Mouse (Mus musculus) layer of hippocampus, adult 18-20 months (tissue): ENCODE measurements around the gene Bicdl2. TPM values are rescaled to one million over a fixed set of nuclear protein-coding genes. Genes with fewer than 3 reads are reported as not detected.
A peak's percentile ranks its signal among the peaks of the same experiment; 100 is the strongest.

ENCODE experiments used
- DNase-seq, 2 experiments: peaks; one replicate each; pipeline ENCODE4 v3.0.0; 2022; ENCODE audit warnings: low spot score in 2 of 2
- total RNA-seq, 2 experiments: library from RNA; stranded (reverse); gene quantifications; 2 replicates each; pipeline ENCODE4 v1.2.3; 2021

Bicdl2 gene
- total RNA-seq, 2 experiments from 2014 or later: not detected

DNA sequence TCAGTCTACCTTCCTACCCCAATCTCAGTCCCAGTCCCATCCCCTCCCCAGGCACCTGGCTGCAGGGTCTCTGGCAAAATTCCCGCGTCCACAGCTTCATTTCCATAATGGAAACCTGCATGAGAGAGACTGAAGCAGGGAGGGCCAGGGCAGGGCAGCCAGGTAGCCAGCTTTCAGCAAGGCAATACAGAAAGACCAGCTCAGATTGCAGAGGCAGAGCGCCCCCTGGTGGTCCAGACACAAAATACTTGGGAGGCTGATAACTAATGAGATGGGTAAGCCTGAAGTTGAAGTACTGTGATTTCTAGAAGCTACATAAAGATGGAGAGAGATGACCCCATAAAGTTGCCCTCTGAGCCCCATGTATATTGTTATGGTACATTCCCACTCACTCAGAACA is 45.9 kb downstream of the Bicdl2 start:
- DNase-seq: peak; percentile 40 to 75

DNA sequence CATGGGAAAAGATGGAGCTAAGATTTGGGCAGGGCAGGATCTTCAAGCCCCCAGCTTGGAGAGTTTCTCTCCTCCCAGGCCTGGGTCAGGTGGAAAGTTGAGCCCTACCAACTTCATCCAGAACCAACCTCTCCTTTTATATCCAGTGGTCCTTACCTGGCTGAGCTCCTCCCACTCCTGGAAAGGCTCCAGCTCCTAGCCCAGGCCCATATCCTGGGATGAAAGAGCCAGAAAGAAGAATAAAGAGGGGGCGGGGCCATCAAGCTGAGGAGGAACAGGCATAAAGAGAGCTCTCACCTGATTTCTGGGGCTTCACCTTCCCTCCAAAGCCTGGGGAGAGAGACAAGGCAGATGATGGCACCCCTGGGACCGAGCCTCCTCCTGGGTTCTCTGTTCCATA is 56.7 kb downstream of the Bicdl2 start:
- DNase-seq: no peak

Other genes with a start within 250 kb of the Bicdl2 start
- gene Vmn2r117, start 180.8 kb upstream of the Bicdl2 start, total RNA-seq: not detected
- 1 to 10 TPM; 7.9 to 8.0 TPM for gene Zfp213, start 96.3 kb upstream of the Bicdl2 start, total RNA-seq
- gene Zfp13, start 61.0 kb upstream of the Bicdl2 start, total RNA-seq: 10 to 100 TPM; 28.0 to 29.6 TPM
- not detected for gene Zscan10, start 59.6 kb upstream of the Bicdl2 start, total RNA-seq
- under 1 TPM in 1 of 2 experiments, not detected in 1; 0.10 TPM for gene Mmp25, start 15.2 kb upstream of the Bicdl2 start, total RNA-seq
- gene Hcfc1r1, start 13.1 kb downstream of the Bicdl2 start, total RNA-seq: 100 to 1,000 TPM; 117 to 122 TPM
- gene Thoc6, start 13.4 kb downstream of the Bicdl2 start, total RNA-seq: 10 to 100 TPM in 1 of 2 experiments, 1 to 10 TPM in 1; 8.8 to 10.0 TPM
- gene Tnfrsf12a, start 17.0 kb downstream of the Bicdl2 start, total RNA-seq: 1 to 10 TPM; 6.4 to 7.0 TPM
- not detected for gene Cldn6, start 18.7 kb downstream of the Bicdl2 start, total RNA-seq
- not detected for gene Cldn9, start 23.5 kb downstream of the Bicdl2 start, total RNA-seq
- under 1 TPM in 1 of 2 experiments, not detected in 1; 0.33 TPM for gene 1520401A03Rik, start 62.3 kb downstream of the Bicdl2 start, total RNA-seq
- 1 to 10 TPM; 3.4 to 3.8 TPM for gene Pkmyt1, start 65.8 kb downstream of the Bicdl2 start, total RNA-seq
- gene Paqr4, start 80.4 kb downstream of the Bicdl2 start, total RNA-seq: 10 to 100 TPM; 52.0 to 53.6 TPM
- under 1 TPM; 0.30 to 0.52 TPM for gene Kremen2, start 85.3 kb downstream of the Bicdl2 start, total RNA-seq
- 100 to 1,000 TPM; 390 to 405 TPM for gene Flywch1, start 111.1 kb downstream of the Bicdl2 start, total RNA-seq
- 1 to 10 TPM; 8.6 to 8.7 TPM for gene Flywch2, start 125.6 kb downstream of the Bicdl2 start, total RNA-seq
- 100 to 1,000 TPM; 509 to 565 TPM for gene Srrm2, start 130.0 kb downstream of the Bicdl2 start, total RNA-seq
- gene Elob, start 168.6 kb downstream of the Bicdl2 start, total RNA-seq: 100 to 1,000 TPM; 355 to 375 TPM
- under 1 TPM in 1 of 2 experiments, not detected in 1; 0.41 TPM for gene Prss33, start 175.6 kb downstream of the Bicdl2 start, total RNA-seq
- not detected for gene Prss32, start 183.3 kb downstream of the Bicdl2 start, total RNA-seq
- gene Prss41, start 183.7 kb downstream of the Bicdl2 start, total RNA-seq: 1 to 10 TPM in 1 of 2 experiments, under 1 TPM in 1; 0.89 to 2.4 TPM
- not detected for gene Prss21, start 207.6 kb downstream of the Bicdl2 start, total RNA-seq
- not detected for gene Dcpp1, start 220.4 kb downstream of the Bicdl2 start, total RNA-seq
- gene Dcpp2, start 220.4 kb downstream of the Bicdl2 start, total RNA-seq: not detected